Mouse (Mus musculus): ENCODE measurements around the gene Tmeff2. TPM values are rescaled to one million over a fixed set of nuclear protein-coding genes. Genes with fewer than 3 reads are reported as not detected.

The Tmeff2 gene
- total RNA-seq, 1 experiment: 0.85 TPM

GRCm38 (mm10) chr1:51189008-51189407 lies 288.6 kb downstream of the Tmeff2 start:
- no peak for DNase-seq (ENCODE audit: low read depth, low spot score)
- Histone ChIP-seq H3K36me3 (ENCODE audit: control insufficient read depth, insufficient read depth, low read length, poor library complexity, severe bottlenecking) (no peaks in the 10 kb centered on the region), H3K9ac (ENCODE audit: insufficient read depth, low read depth, low read length, poor library complexity, severe bottlenecking) (no peak overlapping the region), H3K27ac (ENCODE audit: insufficient read depth, low read depth, low read length, poor library complexity, severe bottlenecking) (no peak overlapping the region), H3K4me3 (ENCODE audit: insufficient read depth in 1 of 2, low read depth in 1 of 2, low read length in 2 of 2, poor library complexity in 1 of 2, severe bottlenecking in 1 of 2) (no peak overlapping the region), H3K4me1 (ENCODE audit: control insufficient read depth in 2 of 2, insufficient read depth in 2 of 2, low read length in 2 of 2, poor library complexity in 1 of 2) (0 out of 4 replicates have a peak, but pooled peaks cover 0 to 2% of the 10 kb centered on the region in 2 experiments), H3K9me3 (ENCODE audit: control insufficient read depth, insufficient read depth, low read depth, low read length) (no peaks in the 10 kb centered on the region)
- no peak for TF ChIP-seq ZC3H11A (IDR thresholded peaks at IDR 0.05; ENCODE audit: borderline replicate concordance, low read depth, low read length)
- TF ChIP-seq CHD2 (IDR thresholded peaks at IDR 0.05; ENCODE audit: low read depth, low read length): no peak
- no peak for TF ChIP-seq HCFC1 (IDR thresholded peaks at IDR 0.05; ENCODE audit: borderline replicate concordance, insufficient read depth, low read length)
- no peak for TF ChIP-seq ZNF384 (IDR thresholded peaks at IDR 0.05; ENCODE audit: low read depth, low read length)
- TF ChIP-seq MAFK (IDR thresholded peaks at IDR 0.05; ENCODE audit: insufficient read depth, low read depth, low read length): no peak
- in situ Hi-C loops (cut with MboI; ENCODE audit: low sequenced_read_pairs in 2 of 2, unreplicated experiment in 2 of 2): no loop called here

DNA sequence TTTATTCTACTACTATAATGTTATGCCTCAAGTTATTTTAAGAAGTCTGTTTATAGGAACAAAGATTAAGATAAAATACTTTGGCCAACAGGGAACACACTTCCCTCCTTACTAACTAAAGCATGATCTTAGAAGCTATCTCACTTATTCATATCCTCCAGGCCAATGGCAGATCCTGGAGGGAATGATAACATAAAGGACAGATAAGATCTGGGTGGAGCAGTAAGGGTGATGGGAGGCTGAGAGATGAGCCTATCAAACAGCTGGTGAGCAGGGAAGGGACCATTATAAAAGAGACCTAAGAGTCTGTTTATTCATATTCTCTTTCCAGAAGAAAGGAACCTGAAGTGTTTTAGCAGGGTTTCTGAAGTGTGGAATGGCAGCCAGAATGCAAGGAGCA lies 290.8 kb downstream of the Tmeff2 start:
- Histone ChIP-seq H3K27ac (ENCODE audit: insufficient read depth, low read depth, low read length, poor library complexity, severe bottlenecking) (no peak overlapping the region), H3K9ac (ENCODE audit: insufficient read depth, low read depth, low read length, poor library complexity, severe bottlenecking) (no peak overlapping the region), H3K9me3 (ENCODE audit: control insufficient read depth, insufficient read depth, low read depth, low read length) (no peaks in the 10 kb centered on the region), H3K36me3 (ENCODE audit: control insufficient read depth, insufficient read depth, low read length, poor library complexity, severe bottlenecking) (no peaks in the 10 kb centered on the region), H3K4me1 (ENCODE audit: control insufficient read depth in 2 of 2, insufficient read depth in 2 of 2, low read length in 2 of 2, poor library complexity in 1 of 2) (0 out of 4 replicates have a peak, but pooled peaks cover 0 to 2% of the 10 kb centered on the region in 2 experiments), H3K4me3 (ENCODE audit: insufficient read depth in 1 of 2, low read depth in 1 of 2, low read length in 2 of 2, poor library complexity in 1 of 2, severe bottlenecking in 1 of 2) (no peak overlapping the region)
- no peak for TF ChIP-seq HCFC1 (IDR thresholded peaks at IDR 0.05; ENCODE audit: borderline replicate concordance, insufficient read depth, low read length)
- no peak for TF ChIP-seq ZC3H11A (IDR thresholded peaks at IDR 0.05; ENCODE audit: borderline replicate concordance, low read depth, low read length)
- no peak for TF ChIP-seq MAFK (IDR thresholded peaks at IDR 0.05; ENCODE audit: insufficient read depth, low read depth, low read length)
- no peak for TF ChIP-seq ZNF384 (IDR thresholded peaks at IDR 0.05; ENCODE audit: low read depth, low read length)
- TF ChIP-seq CHD2 (IDR thresholded peaks at IDR 0.05; ENCODE audit: low read depth, low read length): no peak
- no peak for DNase-seq (ENCODE audit: low read depth, low spot score)
- in situ Hi-C loops (cut with MboI; ENCODE audit: low sequenced_read_pairs in 2 of 2, unreplicated experiment in 2 of 2): no loop called here

GRCm38 (mm10) chr1:51191872-51192613 lies 291.6 kb downstream of the Tmeff2 start:
- in situ Hi-C loops (cut with MboI; ENCODE audit: low sequenced_read_pairs in 2 of 2, unreplicated experiment in 2 of 2): no loop called here
- no peak for TF ChIP-seq CHD2 (IDR thresholded peaks at IDR 0.05; ENCODE audit: low read depth, low read length)
- TF ChIP-seq ZNF384 (IDR thresholded peaks at IDR 0.05; ENCODE audit: low read depth, low read length): no peak
- TF ChIP-seq MAFK (IDR thresholded peaks at IDR 0.05; ENCODE audit: insufficient read depth, low read depth, low read length): no peak
- TF ChIP-seq HCFC1 (IDR thresholded peaks at IDR 0.05; ENCODE audit: borderline replicate concordance, insufficient read depth, low read length): no peak
- TF ChIP-seq ZC3H11A (IDR thresholded peaks at IDR 0.05; ENCODE audit: borderline replicate concordance, low read depth, low read length): no peak
- DNase-seq (ENCODE audit: low read depth, low spot score): no peak
- no peak overlapping the region for H3K27ac ChIP-seq (ENCODE audit: insufficient read depth, low read depth, low read length, poor library complexity, severe bottlenecking)
- no peak overlapping the region for H3K9ac ChIP-seq (ENCODE audit: insufficient read depth, low read depth, low read length, poor library complexity, severe bottlenecking)
- H3K36me3 ChIP-seq (ENCODE audit: control insufficient read depth, insufficient read depth, low read length, poor library complexity, severe bottlenecking): no peaks in the 10 kb centered on the region
- H3K4me1 ChIP-seq (ENCODE audit: control insufficient read depth in 2 of 2, insufficient read depth in 2 of 2, low read length in 2 of 2, poor library complexity in 1 of 2): 0 out of 4 replicates have a peak, but pooled peaks cover 0 to 2% of the 10 kb centered on the region in 2 experiments
- H3K4me3 ChIP-seq (ENCODE audit: insufficient read depth in 1 of 2, low read depth in 1 of 2, low read length in 2 of 2, poor library complexity in 1 of 2, severe bottlenecking in 1 of 2): no peak overlapping the region
- H3K9me3 ChIP-seq (ENCODE audit: control insufficient read depth, insufficient read depth, low read depth, low read length): no peaks in the 10 kb centered on the region

GRCm38 (mm10) chr1:51199088-51199830 lies 298.8 kb downstream of the Tmeff2 start:
- in situ Hi-C loops (cut with MboI; ENCODE audit: low sequenced_read_pairs in 2 of 2, unreplicated experiment in 2 of 2): no loop called here

More at GRCm38 (mm10) chr1:51199088-51199830, 298.8 kb downstream of the Tmeff2 start:
- no peak for DNase-seq (ENCODE audit: low read depth, low spot score)
- no peak overlapping the region for H3K9ac ChIP-seq (ENCODE audit: insufficient read depth, low read depth, low read length, poor library complexity, severe bottlenecking)
- H3K4me3 ChIP-seq (ENCODE audit: insufficient read depth in 1 of 2, low read depth in 1 of 2, low read length in 2 of 2, poor library complexity in 1 of 2, severe bottlenecking in 1 of 2): no peak overlapping the region
- H3K36me3 ChIP-seq (ENCODE audit: control insufficient read depth, insufficient read depth, low read length, poor library complexity, severe bottlenecking): no peaks in the 10 kb centered on the region
- no peak for TF ChIP-seq HCFC1 (IDR thresholded peaks at IDR 0.05; ENCODE audit: borderline replicate concordance, insufficient read depth, low read length)
- no peak for TF ChIP-seq CHD2 (IDR thresholded peaks at IDR 0.05; ENCODE audit: low read depth, low read length)
- TF ChIP-seq ZC3H11A (IDR thresholded peaks at IDR 0.05; ENCODE audit: borderline replicate concordance, low read depth, low read length): no peak
- no peak for TF ChIP-seq ZNF384 (IDR thresholded peaks at IDR 0.05; ENCODE audit: low read depth, low read length)
- TF ChIP-seq MAFK (IDR thresholded peaks at IDR 0.05; ENCODE audit: insufficient read depth, low read depth, low read length): no peak
- H3K9me3 ChIP-seq (ENCODE audit: control insufficient read depth, insufficient read depth, low read depth, low read length): no peaks in the 10 kb centered on the region
- H3K27ac ChIP-seq (ENCODE audit: insufficient read depth, low read depth, low read length, poor library complexity, severe bottlenecking): no peak overlapping the region
- H3K4me1 ChIP-seq (ENCODE audit: control insufficient read depth in 2 of 2, insufficient read depth in 2 of 2, low read length in 2 of 2, poor library complexity in 1 of 2): no peaks in the 10 kb centered on the region

Measured in ES-E14 (cell line).